Mouse (Mus musculus) right cerebral cortex, postnatal 25 days (tissue): Measurements from ENCODE around the gene Gm5129.
"Not testable (repeated sequence)": the region's sequence is repeated elsewhere in the genome, so short reads cannot be mapped to it uniquely, and the experiment has no call there.

Experiments used
- DNase-seq: peaks from one replicate; pipeline ENCODE4 v3.0.0; 2022

Gene Gm5129

GRCm38 (mm10) chr5:29735557-29736061 lies at the start of gene Gm5129, which contains the start of gene Dnajb6:
TSS of gene Gm5129 (minus strand) at chr5:29735936.
TSS of gene Dnajb6 (plus strand) at chr5:29735688.
- DNase-seq: peak; percentile 99

DNA sequence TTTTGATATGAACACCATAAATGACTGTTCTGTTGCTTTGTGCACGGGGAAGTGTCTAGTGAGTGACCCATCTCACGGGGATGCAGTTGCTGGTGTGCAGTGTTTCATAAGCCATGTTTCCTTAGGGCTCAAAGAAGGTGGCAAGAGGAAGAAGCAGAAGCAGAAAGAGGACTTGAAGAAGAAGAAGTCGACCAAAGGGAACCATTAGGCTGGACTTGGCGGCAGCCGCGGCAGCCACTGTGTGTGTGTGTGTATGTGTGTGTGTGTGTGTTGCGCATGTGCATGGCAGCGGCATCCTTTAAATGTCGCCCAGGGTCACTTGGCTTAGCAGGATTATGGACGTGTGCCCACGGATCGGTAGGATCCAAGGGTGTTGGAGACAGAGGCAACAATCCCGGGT lies 49.2 kb upstream of the Gm5129 start:
- DNase-seq: not testable (repeated sequence)

GRCm38 (mm10) chr5:29782261-29782660 lies 46.5 kb upstream of the Gm5129 start:
- DNase-seq: no peak

DNA sequence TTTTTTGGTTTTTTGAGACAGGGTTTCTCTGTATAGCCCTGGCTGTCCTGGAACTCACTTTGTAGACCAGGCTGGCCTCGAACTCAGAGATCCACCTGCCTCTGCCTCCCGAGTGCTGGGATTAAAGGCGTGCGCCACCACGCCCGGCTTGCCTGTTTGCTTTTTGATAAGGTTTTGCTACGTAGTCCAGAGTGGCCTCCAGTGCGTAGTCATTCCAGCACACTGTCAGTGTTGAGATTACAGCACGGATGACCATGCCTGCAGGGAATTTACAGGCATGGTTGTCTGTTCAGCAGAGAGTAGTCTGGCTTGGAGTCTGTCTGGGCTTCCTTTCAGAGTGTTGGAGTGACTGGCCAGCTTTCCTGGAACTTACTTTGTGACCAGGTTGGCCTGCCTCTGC lies 44.0 kb upstream of the Gm5129 start:
- DNase-seq: not testable (repeated sequence)

DNA sequence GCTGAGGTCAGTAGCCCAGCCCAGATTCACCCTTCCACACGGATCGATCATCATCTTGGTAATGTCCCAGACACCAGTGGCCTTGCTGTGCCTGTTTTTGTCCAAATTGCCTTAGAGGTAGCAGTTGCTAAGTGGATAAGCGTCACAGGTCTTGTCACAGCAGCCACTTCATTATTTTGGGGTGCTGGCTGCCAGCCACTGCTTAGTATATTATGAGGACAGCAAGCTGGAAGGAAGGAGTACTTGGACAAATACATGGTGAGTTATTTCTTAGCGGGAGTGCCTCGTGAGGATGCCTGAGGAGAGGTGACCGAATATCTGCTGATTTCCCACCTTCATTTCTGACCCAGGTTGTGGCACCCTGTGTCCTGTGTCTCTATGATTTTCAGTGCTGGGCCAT lies 42.3 kb upstream of the Gm5129 start:
- no peak for DNase-seq

- no peak for DNase-seq
Observed at GRCm38 (mm10) chr5:29775437-29775836, 39.7 kb upstream of the Gm5129 start.

DNA sequence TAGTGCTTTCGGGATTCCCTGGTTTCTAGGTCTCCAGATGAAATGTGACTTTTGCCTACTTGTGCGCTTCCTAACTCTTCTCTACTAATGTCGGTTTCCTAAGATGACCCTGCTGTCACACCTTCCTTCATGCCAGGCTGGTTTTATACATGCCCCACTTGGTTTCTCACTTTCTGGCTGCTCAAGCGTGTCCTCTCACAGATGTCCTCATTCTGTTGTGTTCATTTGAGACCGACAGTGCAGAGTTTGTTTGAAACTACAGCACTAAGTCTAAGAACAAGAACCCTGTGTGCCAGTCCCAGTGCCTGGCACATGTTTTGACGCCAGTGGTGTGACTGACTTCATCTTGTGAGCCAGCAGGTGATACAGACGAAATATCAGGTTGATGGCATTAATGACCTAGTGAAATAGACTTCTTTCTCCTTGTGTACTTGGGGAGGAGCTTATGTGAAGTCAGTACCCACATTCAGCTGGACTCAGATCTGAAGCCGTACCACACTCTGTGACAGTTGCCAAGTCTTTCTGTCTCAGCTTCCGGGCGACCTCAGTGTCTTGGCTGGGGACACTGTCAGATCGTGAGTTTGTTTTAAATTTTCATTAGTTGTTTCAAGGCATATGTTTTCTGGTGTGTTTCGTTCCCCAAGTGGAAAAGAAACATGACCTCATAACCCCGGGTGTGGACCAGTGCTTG lies 37.9 kb upstream of the Gm5129 start:
- no peak for DNase-seq

DNA sequence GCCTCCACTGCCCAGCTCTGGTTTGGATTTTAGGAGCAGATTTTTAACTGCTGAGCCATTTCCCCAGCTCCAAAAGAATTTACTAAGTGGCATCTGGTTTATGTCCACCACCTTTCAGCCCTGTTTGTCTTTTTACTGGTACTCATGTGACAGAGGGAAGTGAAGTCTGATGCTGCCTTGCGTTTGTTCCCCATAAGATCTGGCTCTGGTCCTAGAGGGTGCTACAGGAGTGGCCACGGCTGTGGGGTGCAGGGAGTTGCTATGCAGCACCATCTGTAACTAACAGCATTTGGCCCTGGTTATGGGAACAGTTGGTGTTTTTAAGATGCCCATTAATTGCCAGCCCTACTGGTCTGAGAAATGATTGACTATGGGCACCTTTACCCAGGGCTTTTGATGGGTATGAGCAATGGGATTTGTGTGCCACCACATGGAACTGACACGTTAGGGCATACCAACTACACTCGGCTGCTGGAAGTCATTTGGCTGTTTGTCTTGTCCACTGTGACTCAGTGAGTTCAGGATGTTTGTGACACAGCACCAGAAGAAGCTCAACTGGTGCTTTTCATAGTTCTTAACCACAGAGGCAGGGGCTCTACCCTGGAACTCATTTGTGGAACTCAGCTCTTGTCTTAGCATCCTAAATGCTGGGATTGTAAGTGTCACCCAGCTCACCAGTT lies 37.1 kb upstream of the Gm5129 start:
- DNase-seq: no peak

- DNase-seq: no peak
Observed at GRCm38 (mm10) chr5:29772038-29772437, 36.3 kb upstream of the Gm5129 start.

DNA sequence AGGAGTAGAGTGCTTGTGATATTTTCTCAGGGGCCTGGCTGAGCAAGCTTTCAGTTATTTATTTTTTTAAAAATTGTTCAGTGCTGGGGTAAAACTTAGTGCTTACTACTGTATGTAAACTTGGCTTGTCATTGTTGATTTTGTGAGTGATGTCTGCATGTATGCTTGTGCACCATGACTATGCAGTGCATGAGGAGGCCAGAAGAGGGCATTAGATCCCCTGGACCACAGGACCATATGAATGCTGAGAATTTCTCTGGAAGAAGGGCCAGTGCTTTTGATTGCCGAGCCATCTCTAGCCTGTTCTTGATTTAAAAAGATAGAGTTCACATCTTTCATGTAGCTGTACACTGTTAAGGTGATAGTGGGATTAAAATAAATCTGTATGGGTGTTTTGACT lies 35.2 kb upstream of the Gm5129 start:
- DNase-seq: no peak

- DNase-seq: no peak
Observed at GRCm38 (mm10) chr5:29759318-29759717, 23.6 kb upstream of the Gm5129 start.

GRCm38 (mm10) chr5:29752894-29753293 lies 17.2 kb upstream of the Gm5129 start:
- DNase-seq: no peak

GRCm38 (mm10) chr5:29751306-29751705 lies 15.6 kb upstream of the Gm5129 start:
- no peak for DNase-seq

DNA sequence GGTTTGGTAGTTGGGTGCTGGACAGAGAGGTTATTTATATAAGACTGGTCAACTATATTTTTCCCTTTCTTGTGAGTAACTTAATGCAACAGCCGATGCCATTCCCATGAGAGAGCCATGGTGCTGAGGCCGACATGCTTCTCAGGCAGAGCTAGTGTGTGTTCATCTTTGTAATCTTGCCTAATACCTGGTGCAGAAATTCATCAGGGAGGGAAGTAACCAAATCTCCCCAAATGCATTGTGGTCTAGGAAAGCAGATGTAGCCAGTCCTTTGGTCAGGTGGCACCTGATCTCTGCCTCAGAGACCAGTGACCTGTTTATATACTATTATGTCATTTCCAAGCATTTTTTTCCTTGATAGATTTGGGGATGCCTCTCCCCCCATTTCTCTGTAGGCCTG lies 11.9 kb upstream of the Gm5129 start:
- no peak for DNase-seq

GRCm38 (mm10) chr5:29741093-29741492 lies 5.4 kb upstream of the Gm5129 start:
- no peak for DNase-seq

- DNase-seq: no peak
Observed at GRCm38 (mm10) chr5:29740651-29741050, 4.9 kb upstream of the Gm5129 start.

- no peak for DNase-seq
Observed at GRCm38 (mm10) chr5:29738076-29738475, 2.3 kb upstream of the Gm5129 start.

DNA sequence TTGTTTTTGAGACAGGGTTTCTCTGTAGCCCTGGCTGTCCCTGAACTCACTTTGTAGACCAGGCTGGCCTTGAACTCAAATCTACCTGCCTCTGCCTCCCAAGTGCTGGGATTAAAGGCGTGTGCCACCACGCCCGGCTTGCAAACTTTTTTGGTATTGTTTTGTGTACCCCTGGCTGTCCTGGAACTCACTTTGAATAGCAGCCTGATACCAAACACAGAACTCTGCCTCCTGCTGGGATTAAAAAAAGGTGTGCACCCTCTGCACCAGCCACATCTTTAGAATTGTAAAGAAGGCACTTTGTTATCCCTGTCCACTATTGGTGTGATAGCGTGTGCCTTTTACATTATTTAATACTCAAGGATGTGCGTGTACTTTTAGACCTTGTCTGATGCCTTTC lies 1.7 kb upstream of the Gm5129 start:
- no peak for DNase-seq

- no peak for DNase-seq
Observed at GRCm38 (mm10) chr5:29736942-29737341, 1.2 kb upstream of the Gm5129 start.

GRCm38 (mm10) chr5:29736073-29736900 lies 551 bp upstream of the Gm5129 start:
- DNase-seq: no peak

GRCm38 (mm10) chr5:29734831-29735510 lies 765 bp downstream of the Gm5129 start:
- no peak for DNase-seq

DNA sequence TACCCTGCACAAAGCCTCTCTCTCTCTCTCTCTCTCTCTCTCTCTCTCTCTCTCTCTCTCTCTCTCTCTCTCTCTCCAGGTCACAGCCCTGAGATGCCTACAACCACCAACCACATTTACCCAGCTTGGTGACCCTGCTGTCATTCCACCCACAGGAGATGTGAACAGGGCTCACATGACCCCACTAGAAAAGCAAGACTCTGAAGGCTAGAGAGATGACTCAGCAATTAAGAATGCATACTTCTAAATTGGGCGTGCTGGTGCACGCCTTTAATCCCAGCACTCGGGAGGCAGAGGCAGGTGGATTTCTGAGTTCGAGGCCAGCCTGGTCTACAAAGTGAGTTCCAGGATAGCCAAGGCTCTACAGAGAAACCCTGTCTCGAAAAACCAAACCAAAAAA lies 9.7 kb downstream of the Gm5129 start:
- not testable (repeated sequence) for DNase-seq

GRCm38 (mm10) chr5:29725369-29725768 lies 10.4 kb downstream of the Gm5129 start:
- no peak for DNase-seq
